Comparison of ENCODE assay signal across 8 mouse cellular contexts in the genomic region with DNA sequence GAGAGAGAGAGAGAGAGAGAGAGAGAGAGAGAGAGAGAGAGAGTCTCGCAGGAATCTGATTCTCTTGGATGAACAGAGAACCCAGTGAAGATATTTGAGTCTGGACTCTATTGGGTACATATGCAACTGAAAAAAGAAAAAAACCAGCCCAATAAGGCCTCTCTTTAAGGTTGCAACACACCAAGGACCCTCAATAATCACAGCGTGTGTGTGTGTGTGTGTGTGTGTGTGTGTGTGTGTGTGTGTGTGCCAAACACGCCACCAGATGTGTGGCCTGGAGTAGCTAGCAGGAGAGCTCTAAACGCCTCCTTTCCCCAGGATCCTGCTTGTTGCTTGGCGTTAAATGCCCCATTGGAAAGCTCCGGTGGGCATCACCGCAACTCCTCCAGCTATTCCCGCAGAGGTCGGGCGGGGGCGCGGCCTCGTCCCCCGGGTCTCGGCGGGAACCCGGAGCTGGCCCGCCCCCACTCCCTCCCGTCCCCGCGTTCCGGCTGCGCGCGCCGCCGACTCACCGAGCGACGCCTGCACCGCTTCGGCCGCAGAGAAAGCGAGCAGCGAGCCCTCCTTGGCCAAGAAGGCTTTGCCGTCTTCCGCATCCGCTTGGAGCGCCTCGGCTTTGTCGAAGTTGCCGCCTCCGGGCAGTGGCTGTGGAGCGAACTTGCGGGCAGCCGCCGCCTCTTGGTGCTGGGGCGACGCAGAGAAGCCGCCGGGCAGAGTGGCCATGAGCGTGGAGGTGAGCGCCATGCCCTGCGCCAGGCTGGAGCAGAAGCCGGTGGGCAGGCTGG. TPM values are rescaled to one million over a fixed set of nuclear protein-coding genes. Genes with fewer than 3 reads are reported as not detected.
DNase-seq lines count a peak whose midpoint lies in the region; ATAC-seq and TF ChIP-seq lines count a peak whose summit lies in the region.

No protein-coding gene starts in this region.

- H3K9me3 ChIP-seq in embryonic facial prominence, embryonic 13.5 days, result no peaks in the 10 kb centered on the region
- no peaks in the 10 kb centered on the region for H3K9me3 ChIP-seq in intestine, embryonic 15.5 days
- no peaks in the 10 kb centered on the region for H3K9me3 ChIP-seq in midbrain, embryonic 13.5 days

- H3K36me3 ChIP-seq in embryonic facial prominence, embryonic 13.5 days, result no peaks in the 10 kb centered on the region
- H3K36me3 ChIP-seq in intestine, embryonic 15.5 days, result no peaks in the 10 kb centered on the region
- no peaks in the 10 kb centered on the region for H3K36me3 ChIP-seq in midbrain, embryonic 13.5 days

- H3K4me3 ChIP-seq in layer of hippocampus, adult 2 months, result peak overlapping the region; percentile 32; the same call in 1 of the 2 replicates
- H3K4me3 ChIP-seq in embryonic facial prominence, embryonic 13.5 days, result peak overlapping the region; percentile 47
- H3K4me3 ChIP-seq in intestine, embryonic 15.5 days (replicated peaks), result peak overlapping the region; percentile 39
- peak overlapping the region; percentile 44 for H3K4me3 ChIP-seq in midbrain, embryonic 13.5 days (replicated peaks)

- DNase-seq in layer of hippocampus, adult 2 months (ENCODE audit: low spot score in 2 of 2), result no peak
- no peak for DNase-seq in layer of hippocampus, postnatal 36 days
- no peak for DNase-seq in layer of hippocampus, adult 18-20 months (ENCODE audit: low spot score in 2 of 2)
- DNase-seq in layer of hippocampus, adult 9-10 months (ENCODE audit: low spot score), result no peak
- DNase-seq in spleen, postnatal 10 days (ENCODE audit: low spot score in 2 of 2), result no peak

- no peak for ATAC-seq in embryonic facial prominence, embryonic 13.5 days (ENCODE audit: insufficient number of reproducible peaks, insufficient read depth, low FRiP score, low TSS enrichment, low read depth)
- peak; percentile 9; the same call in 1 of the 2 replicates for ATAC-seq in intestine, embryonic 15.5 days
- ATAC-seq in midbrain, embryonic 13.5 days, result no peak

- H3K9ac ChIP-seq in embryonic facial prominence, embryonic 13.5 days, result peak overlapping the region; percentile 58
- peak overlapping the region; percentile 17; the same call in 1 of the 2 replicates for H3K9ac ChIP-seq in intestine, embryonic 15.5 days
- peak overlapping the region; percentile 60 for H3K9ac ChIP-seq in midbrain, embryonic 13.5 days (replicated peaks)

- WGBS in embryonic facial prominence, embryonic 13.5 days, result under 1% methylated on average over 55 of the region's 55 CpGs
- under 1% methylated on average over 55 of the region's 55 CpGs for WGBS in intestine, embryonic 15.5 days
- WGBS in midbrain, embryonic 13.5 days, result under 1% methylated on average over 55 of the region's 55 CpGs

- peaks cover 47% of the 10 kb centered on the region for H3K4me1 ChIP-seq in embryonic facial prominence, embryonic 13.5 days
- peaks cover 27% of the 10 kb centered on the region for H3K4me1 ChIP-seq in intestine, embryonic 15.5 days (replicated peaks)
- peaks cover 78% of the 10 kb centered on the region for H3K4me1 ChIP-seq in midbrain, embryonic 13.5 days (replicated peaks)

- H3K4me2 ChIP-seq in embryonic facial prominence, embryonic 13.5 days, result peak overlapping the region; percentile 73
- peak overlapping the region; percentile 88 for H3K4me2 ChIP-seq in intestine, embryonic 15.5 days (replicated peaks)
- peak overlapping the region; percentile 60 for H3K4me2 ChIP-seq in midbrain, embryonic 13.5 days (replicated peaks)

- H3K27ac ChIP-seq in layer of hippocampus, adult 2 months, result no peak overlapping the region
- no peak overlapping the region for H3K27ac ChIP-seq in embryonic facial prominence, embryonic 13.5 days
- no peak overlapping the region for H3K27ac ChIP-seq in intestine, embryonic 15.5 days
- H3K27ac ChIP-seq in midbrain, embryonic 13.5 days, result peak overlapping the region; percentile 68

- TF ChIP-seq CTCF in layer of hippocampus, adult 2 months (conservative IDR thresholded peaks at IDR 0.05), result no peak

- H3K27me3 ChIP-seq in embryonic facial prominence, embryonic 13.5 days, result peaks cover 98% of the 10 kb centered on the region
- H3K27me3 ChIP-seq in intestine, embryonic 15.5 days (replicated peaks), result peaks cover 92% of the 10 kb centered on the region
- peaks cover 100% of the 10 kb centered on the region for H3K27me3 ChIP-seq in midbrain, embryonic 13.5 days

RNA-seq across cellular contexts. Expression of gene Gbx2, which starts 1.1 kb away (rescaled TPM):
- under 1 TPM in 1 of 2 experiments, not detected in 1; 0.31 TPM for total RNA-seq in layer of hippocampus, adult 2 months (2021)
- total RNA-seq in layer of hippocampus, postnatal 36 days (2021), result under 1 TPM in 1 of 2 experiments, not detected in 1; 0.17 TPM
- 0.19 and 0.98 TPM in 2 replicates for polyA plus RNA-seq in embryonic facial prominence, embryonic 13.5 days (2015; fragmentation: Nextera tagmentation; extraction: Ambion mirVana)
- polyA plus RNA-seq in intestine, embryonic 15.5 days (2015; fragmentation: Nextera tagmentation; extraction: Ambion mirVana), result 0.09 and 0.15 TPM in 2 replicates
- 33.3 and 72.3 TPM in 2 replicates for polyA plus RNA-seq in midbrain, embryonic 13.5 days (2015; fragmentation: Nextera tagmentation; extraction: Ambion mirVana)
- under 1 TPM; 0.27 to 0.46 TPM for total RNA-seq in layer of hippocampus, adult 18-20 months (2021)
